Mouse (Mus musculus): ENCODE measurements around the gene Gdpgp1.

The Gdpgp1 gene

DNA sequence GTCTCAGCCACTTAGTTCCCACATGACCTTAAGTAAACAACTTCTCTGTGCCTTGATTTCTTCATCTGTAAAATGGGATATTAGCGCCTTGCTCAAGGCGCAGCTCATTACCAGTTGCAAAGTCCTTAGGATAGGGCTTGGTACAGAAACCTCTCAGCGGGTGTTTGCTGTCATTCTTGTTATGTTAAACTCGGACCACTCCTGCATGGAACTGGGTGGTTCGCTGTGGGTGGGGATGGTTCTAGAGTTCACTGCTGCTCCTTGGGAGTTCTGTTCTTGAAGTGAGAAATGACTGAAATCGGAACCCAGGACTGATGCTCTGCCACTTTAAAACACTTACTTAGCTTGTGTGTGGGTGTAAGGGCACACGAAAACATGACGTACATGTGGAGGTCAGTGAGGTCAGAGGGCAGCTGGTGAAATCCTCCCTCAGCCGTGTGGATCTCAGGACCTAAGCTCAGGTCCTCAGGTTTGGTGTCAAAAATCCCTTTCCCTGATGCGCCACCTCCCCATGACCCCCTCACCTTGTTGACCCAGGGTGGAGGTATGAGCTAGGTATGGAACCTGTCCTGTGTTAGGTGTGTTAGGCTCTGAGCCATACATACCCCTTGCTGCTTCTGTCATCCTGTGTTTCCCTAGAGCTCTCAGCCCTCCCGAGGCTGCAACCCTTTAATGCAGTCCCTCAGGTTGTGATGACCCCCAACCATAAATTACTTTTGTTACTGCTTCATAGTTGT lies 32.6 kb upstream of the Gdpgp1 start:
- no peak for DNase-seq

DNA sequence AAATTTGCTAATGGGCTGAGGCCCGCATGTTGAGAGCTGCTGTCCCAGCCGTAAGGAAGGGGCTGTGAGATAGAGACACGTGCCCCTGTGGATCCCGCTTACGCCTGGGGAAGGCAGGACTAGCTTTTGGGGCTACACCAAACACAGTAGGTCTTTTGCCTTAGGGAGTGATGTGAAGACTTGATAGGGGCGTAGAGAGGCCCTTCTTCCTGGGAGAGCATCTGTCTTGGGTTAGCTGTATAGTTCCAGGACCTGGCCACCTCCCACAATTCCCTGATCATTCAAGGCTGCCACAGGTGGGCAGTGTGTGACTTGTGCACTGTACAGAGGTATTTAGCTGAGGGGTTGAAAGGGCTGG lies 32.1 kb upstream of the Gdpgp1 start:
- DNase-seq, result no peak

- DNase-seq, result peak in 1 of 2 experiments; percentile 60
Measured at GRCm38 (mm10) chr7:80200963-80201539, 31.6 kb upstream of the Gdpgp1 start.

- no peak for DNase-seq
Measured at GRCm38 (mm10) chr7:80201888-80202540, 30.7 kb upstream of the Gdpgp1 start.

DNA sequence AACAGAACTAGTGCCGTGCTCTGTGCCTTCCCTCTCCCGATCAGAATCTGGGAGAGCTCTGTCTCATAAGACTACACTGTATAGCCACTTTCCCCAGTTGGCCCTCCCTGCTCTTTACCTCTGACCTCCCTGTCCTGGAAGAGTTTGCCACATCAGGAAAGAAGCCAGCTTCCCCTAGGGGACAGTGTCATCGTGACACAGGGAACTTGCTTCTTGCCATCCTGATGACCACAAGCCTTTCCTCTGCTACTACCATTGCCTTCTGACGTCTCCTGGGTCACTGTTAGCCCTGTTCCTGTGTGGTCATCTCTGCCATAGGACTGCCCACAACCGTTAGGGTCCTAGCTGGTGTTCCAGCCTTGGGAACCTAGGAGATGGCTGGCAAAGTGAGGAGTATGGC lies 29.7 kb upstream of the Gdpgp1 start:
- DNase-seq, result no peak

DNA sequence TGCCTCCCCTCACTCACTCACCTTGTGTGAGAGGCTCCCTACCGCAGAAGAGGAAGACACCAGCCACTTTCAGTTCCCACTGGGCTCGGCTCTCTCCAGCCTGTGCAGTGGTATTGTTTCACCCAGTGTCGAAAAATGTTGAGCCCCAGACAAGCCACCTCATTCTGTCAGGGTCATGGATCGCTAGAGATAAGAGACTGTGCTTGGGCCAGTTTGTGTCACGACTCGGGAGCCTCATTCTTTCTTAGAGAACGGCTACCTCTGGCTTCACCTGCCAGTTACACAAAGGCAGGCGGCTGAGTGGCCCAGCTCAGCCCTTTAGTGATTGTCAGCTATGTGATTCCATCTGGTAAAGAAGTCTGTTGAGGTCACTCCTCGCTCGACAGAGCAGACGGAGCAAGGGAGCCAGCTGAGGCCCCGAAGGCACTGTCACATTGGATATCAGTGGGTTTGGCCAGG lies 29.0 kb upstream of the Gdpgp1 start:
- DNase-seq, result peak; percentile 58 to 67

DNA sequence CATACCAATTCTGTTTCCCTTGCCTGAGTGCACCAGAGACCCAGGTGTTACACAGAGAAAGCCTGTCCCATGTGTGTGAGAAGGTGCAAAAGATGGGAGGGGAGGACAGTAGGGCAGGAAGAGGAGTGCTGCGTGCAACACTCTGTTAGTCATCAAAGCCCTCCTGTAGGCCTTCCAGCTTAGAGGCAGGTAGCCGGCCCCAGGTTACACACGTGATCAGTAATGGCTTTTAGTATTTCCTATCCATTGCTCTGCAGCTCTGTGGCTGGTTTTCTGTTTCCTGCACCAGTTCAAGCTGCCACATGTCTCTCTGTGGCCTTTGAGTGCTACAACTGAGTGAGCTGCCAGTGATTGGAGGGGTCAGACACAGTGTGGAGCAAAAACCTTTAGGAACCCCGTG lies 28.3 kb upstream of the Gdpgp1 start:
- no peak for DNase-seq

DNA sequence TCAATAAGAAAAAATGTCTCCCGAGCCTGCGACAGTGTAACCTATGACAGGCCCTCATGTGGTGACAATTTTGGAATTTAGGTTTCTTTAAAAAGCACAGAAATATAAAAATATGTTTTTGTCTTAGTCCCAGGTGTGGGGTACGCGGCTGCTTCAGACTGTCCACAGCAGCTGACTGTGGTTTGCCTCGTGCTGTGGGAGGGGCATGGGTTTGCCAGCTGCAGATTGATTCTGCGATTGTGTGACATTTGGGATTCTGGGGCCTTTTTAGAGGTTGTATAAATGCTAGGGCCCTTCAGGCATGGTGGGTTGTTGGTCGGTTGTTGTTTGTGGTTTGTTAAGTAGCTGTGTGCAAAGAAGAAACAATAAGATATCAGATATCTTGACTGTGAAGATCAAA lies 27.7 kb upstream of the Gdpgp1 start:
- no peak for DNase-seq

DNA sequence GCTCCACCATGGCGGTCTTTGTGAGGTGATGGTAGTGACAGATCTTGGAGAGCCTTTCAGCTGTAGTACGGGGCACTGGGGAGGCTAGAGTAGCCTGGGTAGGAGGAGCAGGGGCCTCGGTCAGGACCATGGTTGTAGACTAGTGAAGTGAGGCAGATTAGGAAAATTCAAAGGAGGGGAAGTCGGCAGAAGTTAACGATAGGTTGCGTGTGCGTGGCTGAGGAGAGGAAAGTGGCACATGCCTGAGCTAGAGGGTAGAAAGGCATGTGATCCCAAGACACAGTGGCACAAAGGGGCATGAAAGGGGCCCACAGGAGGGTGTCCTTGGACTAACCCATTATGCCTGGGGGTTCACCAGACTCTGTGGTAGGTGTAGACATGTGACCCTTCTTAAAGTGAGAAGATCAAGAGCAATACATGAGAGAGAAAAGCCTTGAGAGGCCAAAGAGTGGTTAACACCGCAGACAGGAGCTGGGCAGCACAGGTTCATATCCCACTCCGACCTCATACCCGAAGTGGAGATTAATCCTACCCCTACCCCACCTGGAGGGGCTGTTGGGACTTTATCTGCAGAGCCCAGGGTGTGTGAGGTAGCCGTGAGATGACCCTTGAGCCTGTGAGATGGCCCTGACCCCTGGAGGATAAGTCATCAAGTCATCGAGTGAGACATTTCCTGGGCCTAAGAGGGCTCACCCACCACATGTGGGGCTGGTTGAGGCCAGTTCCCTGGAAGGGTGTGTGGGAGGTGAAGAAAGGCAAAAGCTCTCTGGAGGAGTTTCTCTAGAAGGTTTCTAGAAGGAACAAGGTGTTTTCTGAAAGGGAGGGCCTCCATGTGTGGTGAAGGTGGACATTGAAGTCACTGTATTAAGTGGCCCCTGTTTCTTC lies 26.7 kb upstream of the Gdpgp1 start:
- no peak for DNase-seq

DNA sequence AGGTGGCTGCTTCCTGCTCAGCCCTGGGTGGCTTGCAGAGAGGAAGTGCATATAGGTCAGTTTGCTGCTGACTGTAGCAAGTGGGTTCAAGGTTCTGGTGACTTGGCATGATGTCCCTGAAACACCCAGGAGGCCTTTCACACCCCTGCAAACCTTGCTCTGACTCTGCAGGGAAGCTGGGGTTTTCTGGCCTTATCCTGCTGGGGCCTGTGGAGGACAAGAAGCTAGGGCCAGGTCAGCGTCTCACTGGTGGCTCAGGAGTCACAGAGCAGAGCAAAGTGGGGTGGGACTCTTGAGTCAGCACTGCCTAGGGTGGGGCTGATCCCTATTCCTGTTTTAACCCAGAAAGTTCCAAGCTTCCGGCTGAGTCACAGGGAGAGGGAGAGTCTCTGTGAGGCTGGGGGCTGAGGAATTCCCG lies 25.3 kb upstream of the Gdpgp1 start:
- no peak for DNase-seq

GRCm38 (mm10) chr7:80208026-80208642 lies 24.5 kb upstream of the Gdpgp1 start:
- DNase-seq, result no peak

DNA sequence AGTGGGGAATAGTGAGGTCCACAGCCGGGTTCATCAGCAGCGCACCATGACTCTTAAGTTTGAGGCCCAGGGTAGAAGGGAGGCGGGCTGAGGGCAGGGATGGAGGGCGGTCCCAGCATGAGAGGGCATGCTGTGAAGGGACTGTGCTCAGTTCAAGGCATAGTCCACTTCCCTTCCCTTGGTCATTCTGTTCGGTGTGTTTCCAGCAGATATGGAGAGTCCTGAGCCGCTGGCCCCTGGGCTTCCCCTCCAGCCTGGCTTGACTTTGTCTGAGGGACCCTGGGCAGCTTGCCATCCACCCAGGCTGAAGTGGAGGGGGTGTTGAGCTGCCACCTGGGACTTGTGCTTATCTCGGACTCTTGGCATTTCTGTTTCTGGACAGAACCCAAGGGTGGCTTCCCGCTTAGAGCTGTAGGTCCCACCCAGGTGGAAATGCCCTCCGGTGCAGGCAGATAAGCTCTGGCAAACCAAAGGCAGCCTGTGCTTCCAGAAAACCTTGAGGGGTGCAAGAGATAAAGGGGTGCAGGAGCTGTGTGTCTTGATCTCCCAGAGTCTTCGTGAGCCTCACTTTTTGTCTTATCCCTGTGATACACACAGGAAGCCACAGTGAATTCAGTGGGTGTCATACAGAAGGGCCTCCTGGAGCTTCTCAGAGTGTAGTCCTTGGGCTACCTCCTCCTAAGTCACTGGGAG lies 23.8 kb upstream of the Gdpgp1 start:
- no peak for DNase-seq

DNA sequence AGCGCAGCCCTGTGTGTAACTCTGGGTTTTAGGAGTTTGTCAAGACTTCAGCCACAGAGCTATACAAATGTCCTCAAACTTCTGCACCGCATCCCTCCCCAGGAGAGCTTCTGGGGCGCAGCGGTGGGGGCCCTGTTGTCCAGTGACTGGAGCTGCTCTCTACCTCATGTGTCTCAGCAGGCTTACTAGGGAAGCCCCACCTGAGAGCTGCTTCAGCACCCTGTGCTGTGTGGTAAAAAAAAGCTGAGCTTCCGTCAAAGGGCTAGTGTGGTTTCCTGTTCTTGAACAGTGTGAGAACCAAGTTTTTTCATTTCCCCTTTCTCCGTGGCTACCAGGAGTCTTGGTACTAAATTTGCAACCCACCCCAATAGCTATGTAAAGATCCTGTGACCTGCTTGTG lies 23.0 kb upstream of the Gdpgp1 start:
- peak; percentile 64 to 72 for DNase-seq

DNA sequence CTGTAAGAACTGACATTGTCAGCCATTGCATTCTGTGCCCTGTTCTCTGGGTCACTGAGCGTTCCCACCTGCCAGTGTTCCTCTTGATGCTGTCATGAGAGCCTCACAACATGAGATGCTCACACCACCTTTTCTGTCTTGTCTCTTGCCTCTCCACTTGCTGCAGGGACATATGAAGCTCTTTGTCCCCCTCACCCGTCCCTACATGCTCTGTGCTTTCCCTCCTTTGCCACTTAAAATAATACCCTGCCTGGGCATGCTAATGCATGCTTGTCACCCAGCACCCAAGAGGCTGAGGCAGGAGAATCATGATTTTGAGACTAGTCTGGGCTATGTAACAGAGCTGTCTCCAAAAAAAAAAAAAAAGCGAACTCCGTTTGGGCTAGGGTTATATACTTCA lies 21.7 kb upstream of the Gdpgp1 start:
- DNase-seq, result no peak

- DNase-seq, result no peak
Measured at GRCm38 (mm10) chr7:80213604-80214003, 19.1 kb upstream of the Gdpgp1 start.

DNA sequence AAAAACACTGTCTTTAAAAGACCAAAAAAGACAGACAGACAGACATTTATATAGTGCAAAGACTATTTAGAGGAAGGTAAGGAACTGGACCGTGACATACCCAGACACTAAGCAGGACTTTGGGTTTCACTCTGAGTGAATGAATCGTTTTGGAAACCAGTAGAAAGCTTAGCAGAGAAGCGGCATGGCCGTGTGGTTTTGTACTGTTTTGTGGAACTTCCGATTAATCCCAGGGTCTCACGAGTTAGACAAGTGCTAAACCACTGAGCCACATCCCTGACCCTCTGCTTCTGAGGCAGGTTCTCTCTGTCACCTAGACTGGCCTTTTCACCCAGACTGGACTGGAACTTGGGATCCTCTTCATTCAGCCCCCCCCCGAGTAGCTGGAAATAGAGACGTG lies 18.2 kb upstream of the Gdpgp1 start:
- DNase-seq, result no peak

DNA sequence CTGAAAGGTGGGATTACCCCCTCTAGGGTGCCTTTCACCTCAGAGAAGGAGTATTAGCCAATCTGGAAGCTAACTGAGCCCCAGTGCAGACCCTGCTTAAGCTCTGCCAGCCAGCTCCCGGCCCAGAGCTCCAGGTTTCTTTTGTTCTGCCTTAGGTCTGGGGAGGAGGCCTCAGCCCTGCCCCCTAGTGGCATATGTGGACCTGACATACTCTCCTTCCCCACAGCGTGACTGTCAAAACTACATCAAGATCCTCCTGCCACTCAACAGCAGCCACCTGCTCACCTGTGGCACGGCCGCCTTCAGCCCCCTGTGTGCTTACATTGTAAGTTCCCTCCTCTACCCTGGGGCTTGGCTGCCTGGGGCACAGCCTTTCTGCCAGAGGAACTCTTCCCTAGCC lies 17.3 kb upstream of the Gdpgp1 start:
- peak; percentile 68 to 84 for DNase-seq

DNA sequence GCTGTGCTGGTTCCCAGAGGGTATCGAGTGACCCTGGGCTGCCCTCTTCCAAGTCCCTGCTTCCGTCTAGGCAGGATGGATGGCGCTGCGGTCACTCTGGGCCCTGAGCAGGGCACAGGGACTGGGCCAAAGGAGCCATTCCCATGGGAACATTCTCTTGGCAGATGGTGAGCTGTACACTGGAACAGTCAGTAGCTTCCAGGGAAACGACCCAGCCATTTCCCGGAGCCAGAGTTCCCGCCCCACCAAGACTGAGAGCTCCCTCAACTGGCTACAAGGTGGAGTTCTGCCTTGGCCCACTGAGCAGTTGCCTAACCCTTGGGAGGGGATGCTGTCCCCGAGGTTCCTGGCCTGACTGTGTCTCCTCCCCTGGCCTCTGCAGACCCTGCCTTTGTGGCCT lies 16.1 kb upstream of the Gdpgp1 start:
- peak in 1 of 2 experiments; percentile 11 for DNase-seq

- DNase-seq, result no peak
Measured at GRCm38 (mm10) chr7:80218666-80219065, 14.0 kb upstream of the Gdpgp1 start.

DNA sequence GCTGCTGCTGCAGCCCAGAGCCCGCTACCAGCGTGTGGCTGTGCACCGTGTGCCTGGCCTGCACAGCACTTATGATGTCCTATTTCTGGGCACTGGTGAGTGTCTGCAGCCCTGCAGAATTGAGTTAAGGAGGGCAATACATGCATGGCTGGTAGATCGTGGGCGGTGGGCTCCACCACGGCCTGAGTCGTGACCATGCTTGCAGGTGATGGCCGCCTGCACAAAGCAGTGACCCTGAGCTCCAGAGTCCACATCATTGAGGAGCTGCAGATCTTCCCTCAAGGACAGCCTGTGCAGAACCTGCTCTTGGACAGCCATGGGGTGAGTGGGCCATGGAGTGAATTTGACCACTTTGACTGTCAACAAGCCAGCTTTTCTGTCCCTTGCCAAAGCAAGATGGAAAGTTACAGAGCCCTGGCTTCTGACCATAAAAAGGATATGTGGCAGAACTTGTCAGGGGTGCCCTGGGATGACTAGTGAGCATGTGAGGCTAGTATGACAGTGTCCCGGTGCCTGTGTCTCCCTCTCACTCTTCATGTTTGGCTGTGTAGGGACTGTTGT lies 12.3 kb upstream of the Gdpgp1 start:
- DNase-seq, result no peak

DNA sequence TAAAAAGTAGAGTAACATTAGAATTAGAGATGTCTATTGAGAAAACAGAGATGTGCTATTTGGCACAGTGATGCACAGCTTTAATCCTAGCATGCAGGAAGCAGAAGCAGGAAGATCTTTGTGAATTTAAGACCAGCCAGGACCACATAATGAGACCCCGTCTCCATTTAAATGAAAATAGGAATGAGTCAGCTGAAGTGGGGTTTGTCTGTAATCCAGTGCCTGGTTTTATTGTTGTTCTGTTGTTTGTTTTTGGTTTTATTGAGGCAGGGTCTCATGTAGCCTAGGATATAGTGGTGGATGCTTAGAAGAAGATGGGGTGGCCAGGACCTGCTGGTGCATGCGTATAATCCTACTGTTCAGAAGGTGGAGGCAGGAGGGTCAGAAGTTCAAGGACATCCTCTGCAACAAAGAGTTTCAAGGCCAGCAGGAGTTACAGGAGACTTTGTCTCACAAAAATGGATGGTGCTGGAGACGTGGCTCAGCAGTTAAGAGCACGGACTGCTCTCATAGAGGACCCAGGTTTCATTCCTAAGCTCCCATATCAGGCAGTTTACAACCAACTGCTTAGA lies 11.4 kb upstream of the Gdpgp1 start:
- no peak for DNase-seq
